Mouse (Mus musculus) mammary gland, adult 2 months (tissue): Measurements from ENCODE around the gene Idh2. TPM values are rescaled to one million over a fixed set of nuclear protein-coding genes. Genes with fewer than 3 reads are reported as not detected.

Experiments
- polyA plus RNA-seq: library from polyadenylated mRNA; depleted of rRNA; stranded (reverse); fragments of >200 nt; gene quantifications from 2 replicates; pipeline ENCODE4 v1.2.3, GENCODE M21; 2012; ENCODE audit warnings: low replicate concordance; rRNA removed

Gene Idh2
- 92.3 and 157 TPM in 2 replicates for polyA plus RNA-seq

DNA sequence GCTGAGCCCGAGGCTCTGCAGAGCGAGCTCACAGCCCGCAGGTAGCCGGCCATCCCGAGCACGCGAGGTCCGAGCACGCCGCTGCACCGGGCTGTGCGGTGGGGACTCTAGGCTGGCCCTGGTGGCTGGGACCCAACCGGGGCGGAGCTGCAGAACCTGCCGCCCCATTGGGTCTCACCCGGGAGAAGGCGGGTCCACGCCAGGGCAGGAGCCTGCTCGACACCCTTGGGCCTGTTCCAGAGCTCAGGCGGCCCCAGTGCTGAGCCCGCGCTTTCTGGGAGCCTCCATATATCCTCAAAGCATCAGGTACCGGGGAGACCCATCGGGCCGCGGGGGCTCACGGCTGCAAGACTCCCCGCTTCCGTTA lies at the start of gene Idh2:
Gene Idh2, minus strand, starts transcription at position 169 of the 367 bp plus-strand sequence.

Other genes with a start within 250 kb of the Idh2 start
- gene Ap3s2, start 194.7 kb downstream of the Idh2 start, polyA plus RNA-seq, result 15.0 and 19.2 TPM in 2 replicates
- 10.2 and 15.7 TPM in 2 replicates for gene Arpin, start 180.0 kb downstream of the Idh2 start, polyA plus RNA-seq
- 44.8 and 56.6 TPM in 2 replicates for gene Zfp710, start 90.6 kb downstream of the Idh2 start, polyA plus RNA-seq
- 31.2 and 41.9 TPM in 2 replicates for gene Sema4b, start 71.4 kb upstream of the Idh2 start, polyA plus RNA-seq
- gene Cib1, start 117.4 kb upstream of the Idh2 start, polyA plus RNA-seq, result 108 and 140 TPM in 2 replicates
- gene Gdpgp1, start 117.5 kb upstream of the Idh2 start, polyA plus RNA-seq, result 2.9 and 3.6 TPM in 2 replicates
- 0.72 and 1.2 TPM in 2 replicates for gene Ttll13, start 131.0 kb upstream of the Idh2 start, polyA plus RNA-seq
- gene Ngrn, start 145.8 kb upstream of the Idh2 start, polyA plus RNA-seq, result 19.5 and 30.0 TPM in 2 replicates
- 9.9 and 11.9 TPM in 2 replicates for gene Vps33b, start 154.3 kb upstream of the Idh2 start, polyA plus RNA-seq
- 3.1 and 5.8 TPM in 2 replicates for gene Prc1, start 179.1 kb upstream of the Idh2 start, polyA plus RNA-seq
- gene Rccd1, start 209.1 kb upstream of the Idh2 start, polyA plus RNA-seq, result 9.8 and 12.6 TPM in 2 replicates
- 54.4 and 99.0 TPM in 2 replicates for gene Unc45a, start 225.6 kb upstream of the Idh2 start, polyA plus RNA-seq
- gene Hddc3, start 227.7 kb upstream of the Idh2 start, polyA plus RNA-seq, result 25.9 and 33.4 TPM in 2 replicates